Mouse (Mus musculus) inflammation-experienced regulatory T-cells, adult 6 months (primary cell): ENCODE measurements around the gene Ubxn4. TPM values are rescaled to one million over a fixed set of nuclear protein-coding genes. Genes with fewer than 3 reads are reported as not detected.
"Not testable (repeated sequence)": the region's sequence is repeated elsewhere in the genome, so short reads cannot be mapped to it uniquely, and the experiment has no call there.

ENCODE experiments used
- ATAC-seq: one replicate; pipeline ENCODE4 v1.8.0; 2017
- polyA plus RNA-seq, 3 experiments: library from polyadenylated mRNA; unstranded; fragments of 100-300 nt; shearing (Covaris generic); gene quantifications; one replicate each; pipeline ENCODE4 v1.2.1; 2017

Gene Ubxn4
- polyA plus RNA-seq, 3 experiments from 2014 or later, result 42.8 to 70.2 (median 61.6) TPM

GRCm38 (mm10) chr1:128314665-128315064, 70.9 kb downstream of the Ubxn4 start:
- no peak for ATAC-seq

- not testable (repeated sequence) for ATAC-seq
Observed at GRCm38 (mm10) chr1:128319266-128319665, 75.5 kb downstream of the Ubxn4 start.

GRCm38 (mm10) chr1:128323026-128323643, 79.4 kb downstream of the Ubxn4 start:
- ATAC-seq, result no peak

- no peak for ATAC-seq
Observed at GRCm38 (mm10) chr1:128324776-128325175, 81.0 kb downstream of the Ubxn4 start.

GRCm38 (mm10) chr1:128327165-128327564, 83.4 kb downstream of the Ubxn4 start:
- ATAC-seq, result no peak

GRCm38 (mm10) chr1:128328218-128328617, 84.5 kb downstream of the Ubxn4 start, which contains the start of gene Lct:
Gene Lct (minus strand): TSS chr1:128328318.
- ATAC-seq, result no peak

Other genes with a start within 250 kb of the Ubxn4 start
- gene Zranb3, start 140.9 kb upstream of the Ubxn4 start, polyA plus RNA-seq, result 1 to 10 TPM in 2 of 3 experiments, under 1 TPM in 1; 0.94 to 5.1 (median 1.6) TPM
- gene R3hdm1, start 140.7 kb upstream of the Ubxn4 start, polyA plus RNA-seq, result 100 to 1,000 TPM in 2 of 3 experiments, 10 to 100 TPM in 1; 85.4 to 134 (median 108) TPM
- gene Lct, start 84.4 kb downstream of the Ubxn4 start, polyA plus RNA-seq, result under 1 TPM; 0.08 to 0.53 (median 0.17) TPM
- 100 to 1,000 TPM in 2 of 3 experiments, 10 to 100 TPM in 1; 93.0 to 227 (median 108) TPM for gene Mcm6, start 115.7 kb downstream of the Ubxn4 start, polyA plus RNA-seq
- 100 to 1,000 TPM; 149 to 161 (median 153) TPM for gene Dars, start 173.4 kb downstream of the Ubxn4 start, polyA plus RNA-seq